Mouse (Mus musculus) layer of hippocampus, adult 11-12 months (tissue): ENCODE data around the gene Tshr.
"Not testable (repeated sequence)": the region's sequence is repeated elsewhere in the genome, so short reads cannot be mapped to it uniquely, and the experiment has no call there.

Experiments used
- DNase-seq: peaks from one replicate; pipeline ENCODE4 v3.0.0; 2022; ENCODE audit warnings: low spot score

The Tshr gene

GRCm38 (mm10) chr12:91500475-91500874, 116.1 kb downstream of the Tshr start:
- no peak for DNase-seq

- DNase-seq = no peak
Measured at GRCm38 (mm10) chr12:91511766-91512165, 127.4 kb downstream of the Tshr start.

GRCm38 (mm10) chr12:91513980-91514379, 129.6 kb downstream of the Tshr start:
- DNase-seq = no peak

DNA sequence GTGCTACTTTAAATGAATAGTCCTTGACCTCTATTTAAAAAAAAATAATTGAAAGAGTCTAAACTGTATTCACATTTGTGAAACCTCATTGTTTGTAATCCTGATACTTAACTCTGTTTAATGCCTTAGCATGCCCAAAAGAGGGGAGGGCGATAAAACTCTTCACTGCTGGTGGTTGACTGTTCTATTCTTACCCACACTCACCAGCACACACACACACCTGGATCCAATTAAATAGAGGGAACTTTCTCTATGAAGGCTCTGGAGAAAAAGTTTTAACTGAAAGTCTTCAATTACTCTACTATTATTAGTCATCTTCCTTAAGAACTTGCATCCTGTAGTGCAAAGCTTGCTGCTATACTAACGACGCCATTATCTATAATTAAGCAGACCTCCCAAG, 133.4 kb downstream of the Tshr start:
- no peak for DNase-seq

DNA sequence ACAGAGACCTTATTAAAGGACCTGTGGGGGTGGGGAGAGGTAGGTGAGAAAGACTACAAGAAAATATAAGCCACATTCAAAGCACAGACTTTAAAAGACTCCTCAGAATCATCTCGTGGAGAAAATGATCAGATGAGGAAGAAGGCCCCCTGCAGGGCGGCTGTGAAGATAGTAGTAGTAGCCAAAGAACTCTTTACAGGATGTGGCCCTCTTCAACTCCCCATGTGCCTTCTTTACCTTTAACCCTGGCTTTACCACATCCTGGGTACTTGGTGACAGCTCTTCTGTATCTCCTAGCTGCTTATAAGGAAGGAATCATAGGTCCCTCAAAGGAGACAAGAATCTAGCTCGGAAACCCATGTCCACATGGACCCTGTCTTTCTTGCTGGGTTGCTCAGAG, 139.3 kb downstream of the Tshr start:
- DNase-seq = no peak

GRCm38 (mm10) chr12:91534514-91534913, 150.2 kb downstream of the Tshr start:
- no peak for DNase-seq

DNA sequence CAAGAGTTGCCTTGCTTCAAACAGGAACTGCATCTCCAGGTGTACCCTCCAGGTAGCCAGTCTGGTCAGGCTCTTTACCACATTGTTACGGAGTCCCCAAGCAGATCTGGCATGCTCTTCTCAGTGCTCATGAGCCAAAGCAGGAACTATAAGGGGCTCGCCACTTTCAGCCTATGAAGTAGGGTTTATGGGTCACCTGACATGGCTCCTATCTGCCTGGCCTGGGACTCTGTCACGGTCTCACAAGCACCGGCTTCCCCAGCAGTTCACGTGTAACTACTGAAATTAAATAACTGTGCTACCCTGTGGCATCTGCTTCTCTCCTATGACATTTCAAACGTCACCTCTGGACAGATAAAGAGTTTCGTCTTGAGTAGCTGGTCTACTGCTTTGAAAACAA, 155.8 kb downstream of the Tshr start:
- DNase-seq = no peak

DNA sequence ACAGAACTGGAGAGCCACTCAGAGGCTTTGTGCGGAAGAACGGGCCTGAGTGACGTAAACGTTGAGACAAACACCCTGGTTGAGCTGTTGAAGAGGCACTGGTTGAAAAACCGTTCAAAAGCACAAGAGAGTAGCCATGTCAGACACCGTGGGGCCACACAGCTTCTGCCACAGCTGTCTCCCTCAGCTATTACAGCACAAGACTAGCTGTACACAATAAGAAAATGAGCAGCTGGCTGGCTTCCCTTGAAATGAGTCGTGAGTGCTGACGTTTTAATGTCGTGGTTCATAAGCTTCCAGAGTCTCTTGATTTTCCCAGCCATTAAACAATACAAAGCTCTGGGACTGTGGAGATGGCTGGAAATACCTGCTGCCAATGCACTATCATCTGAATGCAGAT, 165.1 kb downstream of the Tshr start:
- DNase-seq = no peak

DNA sequence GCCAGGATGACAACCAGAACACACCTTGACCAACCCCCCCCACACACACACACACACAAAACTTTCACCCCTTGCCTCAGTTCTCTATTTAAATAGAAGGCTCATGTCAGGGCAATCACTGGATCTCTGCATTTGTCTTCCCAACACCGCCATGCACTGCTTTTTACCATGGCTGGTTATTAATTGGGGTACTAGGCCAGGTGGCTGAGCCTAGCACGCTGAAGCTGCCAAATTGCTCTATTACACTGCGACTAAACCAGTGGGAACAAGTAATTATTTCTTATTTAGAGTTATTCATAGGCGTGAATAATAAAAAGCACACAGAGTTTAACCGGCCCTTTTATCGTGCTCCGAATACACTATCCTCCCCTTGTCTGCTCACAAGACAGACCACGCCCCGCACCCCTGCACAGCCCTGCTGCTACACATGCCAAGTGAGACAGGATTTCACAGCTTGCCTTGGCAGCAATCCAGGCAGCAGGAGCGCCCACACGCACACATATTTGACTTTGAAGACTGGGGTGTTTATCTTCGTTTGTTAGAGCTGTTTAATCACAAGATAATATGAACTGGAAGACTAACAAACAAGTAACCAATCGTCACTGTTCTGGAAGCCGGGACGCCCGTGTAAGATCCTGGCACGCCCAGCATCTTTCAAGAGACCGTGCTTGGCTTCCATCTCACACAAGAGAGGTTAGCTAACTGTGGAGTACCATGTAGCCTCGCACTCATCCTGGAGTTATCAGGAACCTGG, 167.6 kb downstream of the Tshr start:
- peak; percentile 80 for DNase-seq

- not testable (repeated sequence) for DNase-seq
Measured at GRCm38 (mm10) chr12:91557358-91558005, 173.1 kb downstream of the Tshr start.

DNA sequence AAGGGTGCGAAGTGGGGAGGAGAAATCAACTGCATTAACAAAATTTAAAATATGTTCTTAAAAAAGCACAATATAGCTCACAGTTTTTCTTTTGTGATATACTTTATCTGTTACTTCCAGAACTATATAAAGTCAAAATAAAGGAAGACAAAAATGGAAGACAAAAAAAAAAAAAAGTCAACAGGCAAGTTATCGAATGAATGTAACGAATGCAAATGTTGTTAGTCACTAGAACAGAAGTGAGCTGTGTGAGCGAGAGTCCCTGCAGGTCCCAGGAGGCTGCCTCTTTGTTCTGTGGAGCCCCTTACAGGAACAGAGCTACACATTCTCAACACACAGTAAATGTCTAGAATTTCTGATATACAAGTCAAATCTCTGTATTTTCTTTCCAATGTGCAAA, 173.8 kb downstream of the Tshr start:
- DNase-seq = not testable (repeated sequence)

DNA sequence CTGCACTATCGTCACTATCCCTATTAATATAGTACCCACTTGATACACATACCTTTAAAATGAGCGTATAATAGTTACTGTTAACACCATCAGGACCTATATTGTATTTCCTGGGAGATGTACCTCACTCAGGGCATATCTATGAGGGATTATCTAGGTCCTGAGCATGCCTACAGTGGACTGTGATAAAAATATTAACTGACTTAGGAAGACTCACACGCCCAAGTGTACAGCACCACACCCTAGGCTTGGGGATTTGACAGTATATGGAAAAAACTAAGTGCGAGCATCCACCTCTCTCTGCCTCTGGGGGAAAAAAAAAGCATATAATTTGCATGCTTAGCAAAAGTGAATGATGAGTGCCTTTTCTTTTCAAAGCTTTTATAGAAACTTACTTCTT, 182.8 kb downstream of the Tshr start:
- DNase-seq = no peak

DNA sequence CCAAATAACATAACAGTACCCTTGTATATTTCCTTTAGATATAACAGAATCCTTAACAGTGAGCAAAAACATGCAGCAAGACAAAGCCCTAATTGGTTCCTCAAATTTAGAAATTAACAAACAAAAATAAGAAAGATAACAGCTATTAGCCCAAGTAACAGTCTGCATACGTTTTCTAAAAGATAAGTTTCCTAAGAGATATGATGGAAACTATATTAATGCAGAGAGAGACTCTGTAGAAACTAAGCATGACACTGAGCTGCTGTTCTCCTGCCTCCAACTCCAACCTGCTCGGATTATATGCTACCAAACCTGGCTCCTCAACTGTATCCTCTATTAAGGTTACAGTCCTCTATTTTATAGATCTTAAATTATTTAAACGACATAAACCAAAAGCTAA, 184.9 kb downstream of the Tshr start:
- no peak for DNase-seq

GRCm38 (mm10) chr12:91571708-91572107, 187.3 kb downstream of the Tshr start:
- DNase-seq = no peak

- DNase-seq = no peak
Measured at GRCm38 (mm10) chr12:91579665-91580064, 195.3 kb downstream of the Tshr start.

GRCm38 (mm10) chr12:91581204-91582070, 197.1 kb downstream of the Tshr start:
- DNase-seq = no peak

GRCm38 (mm10) chr12:91582362-91583002, 198.1 kb downstream of the Tshr start:
- DNase-seq = no peak

DNA sequence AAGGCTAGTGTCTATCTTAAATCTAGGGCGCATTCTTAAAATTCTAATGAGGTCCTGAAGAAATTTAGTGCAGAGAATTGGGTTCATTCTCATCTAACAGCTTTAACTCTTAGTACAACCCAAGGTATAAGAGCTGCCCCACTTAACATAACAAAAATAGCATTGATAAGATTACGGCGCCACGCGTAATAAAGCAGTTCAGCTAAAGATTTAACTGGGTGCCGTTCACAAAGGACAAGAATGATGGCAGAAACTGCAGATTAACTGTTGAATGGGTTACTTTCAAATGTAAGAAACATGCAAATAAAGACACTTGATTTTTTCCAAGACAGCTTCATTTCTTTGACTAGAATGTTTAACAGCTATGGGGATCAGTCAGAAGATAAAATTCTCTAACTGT, 199.0 kb downstream of the Tshr start:
- no peak for DNase-seq

- no peak for DNase-seq
Measured at GRCm38 (mm10) chr12:91585206-91585605, 200.8 kb downstream of the Tshr start.

- not testable (repeated sequence) for DNase-seq
Measured at GRCm38 (mm10) chr12:91585815-91586214, 201.5 kb downstream of the Tshr start.

DNA sequence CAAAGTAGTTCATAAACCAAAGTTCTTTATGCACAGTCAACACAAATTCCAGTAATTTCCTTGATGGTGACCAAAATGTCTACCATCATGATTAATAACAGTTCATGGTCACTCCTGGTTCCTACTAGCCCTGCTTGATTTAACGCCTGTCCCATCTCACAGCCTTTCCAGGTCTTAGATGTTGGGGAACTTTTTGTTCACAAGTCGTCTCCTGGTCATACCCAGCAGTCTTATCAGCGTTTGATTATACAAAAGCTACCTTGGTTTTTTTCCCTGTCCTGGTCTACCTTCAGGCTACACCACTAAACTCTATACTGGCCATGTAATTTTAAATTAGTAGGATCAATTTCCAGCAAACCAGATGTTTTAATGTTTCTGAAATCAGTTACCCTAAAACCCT, 202.7 kb downstream of the Tshr start:
- DNase-seq = no peak

- DNase-seq = no peak
Measured at GRCm38 (mm10) chr12:91587491-91588033, 203.2 kb downstream of the Tshr start.
